Mouse (Mus musculus) thymus, postnatal 10 days (tissue): ENCODE measurements around the gene Hook2.

Source experiments
- DNase-seq, 2 experiments: peaks; one replicate each; pipeline ENCODE4 v3.0.0; 2021; ENCODE audit warnings: low spot score in 2 of 2

Gene Hook2

GRCm38 (mm10) chr8:84973079-84973478 lies 17.3 kb upstream of the Hook2 start:
- DNase-seq, result no peak

DNA sequence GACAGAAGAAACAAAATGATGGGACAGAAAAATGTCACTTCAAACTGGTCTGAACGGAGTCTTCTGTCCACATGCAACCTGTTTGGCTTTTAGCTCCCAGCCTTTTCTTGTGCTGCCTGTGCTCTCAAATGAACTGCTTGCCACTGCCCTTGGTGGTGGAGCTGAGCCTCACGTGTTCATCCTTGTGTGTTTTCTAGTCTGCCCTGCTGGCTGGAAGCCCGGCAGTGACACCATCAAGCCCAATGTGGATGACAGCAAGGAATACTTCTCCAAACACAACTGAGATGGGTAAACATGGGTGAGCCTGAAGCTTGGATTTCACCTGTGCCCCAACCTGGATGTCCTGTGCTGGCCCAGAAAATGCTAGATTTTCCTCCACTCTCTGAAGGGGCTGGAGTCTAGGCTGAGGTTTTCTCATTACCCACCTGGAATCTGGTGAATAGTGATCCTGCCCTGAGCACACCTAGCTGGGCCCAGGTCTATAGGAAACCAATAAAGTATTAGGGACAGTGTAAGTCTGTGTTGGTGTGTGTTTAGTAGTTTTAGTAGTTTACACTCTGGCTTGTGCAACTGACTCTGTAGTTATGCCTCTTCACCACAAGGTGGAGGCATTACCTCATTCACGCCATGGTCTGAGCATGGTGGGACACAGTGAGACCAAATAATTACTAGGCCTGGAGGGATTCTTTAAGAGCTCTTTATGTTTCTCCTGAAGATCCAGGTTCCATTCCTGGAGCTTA lies 16.4 kb upstream of the Hook2 start:
- DNase-seq, result peak in 1 of 2 experiments; percentile 57

GRCm38 (mm10) chr8:84974543-84975142 lies 15.8 kb upstream of the Hook2 start:
- no peak for DNase-seq

GRCm38 (mm10) chr8:84975434-84975833 lies 15.0 kb upstream of the Hook2 start:
- peak; percentile 77 to 84 for DNase-seq

GRCm38 (mm10) chr8:84976031-84976762 lies 14.2 kb upstream of the Hook2 start:
- peak; percentile 90 to 92 for DNase-seq

- DNase-seq, result no peak
Observed at GRCm38 (mm10) chr8:84976763-84977434, 13.5 kb upstream of the Hook2 start.

GRCm38 (mm10) chr8:84977435-84978247 lies 12.8 kb upstream of the Hook2 start:
- DNase-seq, result peak; percentile 75 to 78

GRCm38 (mm10) chr8:84978248-84978940 lies 12.0 kb upstream of the Hook2 start, which contains the start of gene Junb:
Junb (minus strand) TSS chr8:84978718.
- DNase-seq, result peak; percentile 91 to 92

DNA sequence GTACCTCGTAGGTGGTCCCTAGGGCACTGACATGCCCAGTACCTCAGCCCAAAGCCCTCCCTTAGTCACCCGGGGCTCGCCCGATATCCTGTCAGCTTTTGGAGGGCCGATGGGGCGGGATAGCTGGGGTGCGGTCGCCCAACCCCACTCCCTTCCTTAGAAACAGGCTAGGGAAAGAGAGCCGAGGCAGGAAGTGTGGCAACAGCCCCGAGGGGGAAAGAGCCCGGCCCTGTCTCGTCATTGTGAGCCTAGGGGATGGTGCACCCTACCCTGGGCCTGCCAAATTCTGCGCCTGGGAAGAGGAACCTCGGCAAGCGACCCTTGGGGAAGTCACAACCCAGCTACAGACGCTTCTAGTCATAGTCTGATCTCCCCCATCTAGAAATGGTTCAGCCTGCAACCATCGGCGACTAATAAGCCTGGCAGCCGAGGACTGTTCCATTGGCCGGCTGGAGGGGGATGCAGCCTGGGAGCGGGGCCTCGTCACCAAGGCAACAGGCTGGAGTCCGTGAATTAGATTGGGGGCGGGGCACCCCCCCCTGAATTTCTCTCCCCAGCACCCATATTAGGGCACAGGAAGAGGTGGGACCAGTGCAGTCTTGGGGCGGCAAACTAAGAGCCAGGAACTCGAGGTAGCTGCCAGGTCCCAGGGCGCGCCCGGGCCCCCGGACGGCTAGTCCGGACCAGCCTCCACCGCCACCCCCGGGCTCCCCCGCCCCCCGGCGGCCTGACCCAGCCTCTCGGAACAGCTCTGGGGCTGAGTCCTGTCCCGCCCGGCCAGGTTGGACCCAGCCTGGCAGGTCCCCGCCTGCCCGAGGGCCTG lies 10.6 kb upstream of the Hook2 start:
- peak; percentile 66 to 69 for DNase-seq

- DNase-seq, result no peak
Observed at GRCm38 (mm10) chr8:84980622-84981358, 9.6 kb upstream of the Hook2 start.

DNA sequence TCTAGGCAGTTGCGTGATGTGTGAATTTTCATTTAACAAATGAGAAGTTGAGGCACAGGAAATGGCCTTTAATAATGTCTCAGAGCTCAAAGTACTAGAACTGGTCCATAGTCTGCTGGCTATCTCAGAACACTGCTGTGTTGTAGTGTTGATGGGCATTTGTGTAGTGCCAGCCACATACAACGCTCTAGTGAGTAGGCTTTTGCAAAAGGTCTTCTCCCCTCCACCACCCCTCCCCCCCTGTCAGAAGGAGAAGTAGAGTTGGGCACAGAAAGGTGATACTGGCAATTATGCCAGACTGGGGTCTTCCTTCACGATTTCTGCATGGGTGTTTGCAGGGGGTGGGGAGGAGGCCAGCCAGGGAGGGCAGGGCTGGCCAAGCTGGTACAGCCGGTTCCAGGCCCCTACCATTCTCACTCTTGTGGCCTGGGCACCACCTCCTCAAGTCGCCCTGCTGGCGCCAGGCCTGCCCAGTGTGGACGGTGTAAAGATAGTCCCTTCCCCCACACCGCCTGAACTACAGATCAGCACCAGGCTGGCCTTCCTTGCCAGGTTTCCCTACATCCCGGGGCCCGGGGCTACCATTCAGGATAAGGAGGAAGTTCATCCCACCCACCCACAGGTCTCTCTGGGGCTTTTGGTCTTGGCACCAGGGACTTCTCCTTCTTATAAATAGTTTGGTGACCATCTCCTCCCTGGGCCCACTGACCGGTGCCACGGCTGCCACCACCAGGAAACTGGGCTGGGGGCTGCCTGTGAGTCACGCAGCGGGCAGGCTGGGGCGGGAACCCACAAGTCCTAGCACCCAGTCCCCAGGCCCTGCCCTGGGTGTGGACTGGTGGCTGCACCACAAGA lies 8.5 kb upstream of the Hook2 start:
- DNase-seq, result no peak

DNA sequence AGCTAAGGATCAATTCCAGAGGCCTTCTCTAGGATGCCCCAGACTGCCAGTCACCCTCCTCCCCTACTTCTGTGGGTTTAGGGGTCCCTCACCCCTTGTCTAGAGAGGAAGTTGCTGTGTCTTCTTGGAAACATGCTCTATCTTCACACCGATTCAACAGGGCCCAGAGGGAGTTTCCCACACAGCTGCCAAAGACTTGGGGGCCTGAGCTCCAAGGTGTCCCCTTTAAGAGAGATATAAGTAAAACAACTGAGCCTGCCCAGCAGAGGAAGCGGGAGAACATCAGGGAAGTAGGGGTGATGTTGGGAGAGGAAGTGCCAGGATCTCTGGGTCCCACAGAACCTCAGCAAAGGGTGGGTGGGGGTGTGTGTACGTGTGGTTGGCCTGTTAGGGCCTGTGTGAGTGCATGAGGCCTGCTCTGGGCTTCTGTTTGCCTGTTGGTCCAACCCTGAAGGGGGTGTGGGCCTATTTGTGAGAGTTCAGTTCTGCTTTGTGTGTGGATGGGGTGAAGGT lies 7.8 kb upstream of the Hook2 start:
- no peak for DNase-seq

GRCm38 (mm10) chr8:84984294-84985048 lies 5.9 kb upstream of the Hook2 start:
- no peak for DNase-seq

- DNase-seq, result peak in 1 of 2 experiments; percentile 26
Observed at GRCm38 (mm10) chr8:84985049-84985683, 5.2 kb upstream of the Hook2 start.

GRCm38 (mm10) chr8:84985684-84986378 lies 4.6 kb upstream of the Hook2 start:
- peak; percentile 87 to 91 for DNase-seq

GRCm38 (mm10) chr8:84986379-84986945 lies 3.9 kb upstream of the Hook2 start:
- no peak for DNase-seq
